Mouse (Mus musculus) kidney, adult 2 months (tissue): ENCODE data around the gene Sorcs2. TPM values are rescaled to one million over a fixed set of nuclear protein-coding genes. Genes with fewer than 3 reads are reported as not detected.
A peak's percentile ranks its signal among the peaks of the same experiment; 100 is the strongest.

Experiments
- DNase-seq: peaks from one replicate; pipeline ENCODE4 v3.0.0; 2021
- H3K27ac ChIP-seq: fragments of 200-500 bp; 2 replicates; pipeline ENCODE4 v1.5.1; 2012; ENCODE audit warnings: low read depth, low read length, control low read depth, inconsistent platforms; ENCODE audit not compliant: insufficient read depth
- H3K27me3 ChIP-seq: fragments of 200-500 bp; replicated peaks from 2 replicates; pipeline ENCODE4 v1.6.1; 2012; ENCODE audit warnings: mild to moderate bottlenecking, moderate library complexity, low read length, inconsistent platforms; ENCODE audit not compliant: control insufficient read depth, insufficient read depth
- H3K36me3 ChIP-seq: fragments of 200-500 bp; 2 replicates; pipeline ENCODE4 v1.6.1; 2012; ENCODE audit warnings: mild to moderate bottlenecking, moderate library complexity, low read length, inconsistent platforms; ENCODE audit not compliant: control insufficient read depth, insufficient read depth
- H3K4me1 ChIP-seq: fragments of 200-500 bp; 2 replicates; pipeline ENCODE4 v1.6.1; 2011; ENCODE audit warnings: low read length; ENCODE audit not compliant: control insufficient read depth, insufficient read depth
- H3K4me3 ChIP-seq: fragments of 200-500 bp; 2 replicates; pipeline ENCODE4 v1.5.1; 2011; ENCODE audit warnings: mild to moderate bottlenecking, low read depth, low read length, control low read depth; ENCODE audit not compliant: insufficient read depth
- CTCF ChIP-seq: fragments of 200-500 bp; conservative IDR thresholded peaks from 2 replicates; pipeline ENCODE4 v1.5.1; 2011; ENCODE audit warnings: low read depth, mild to moderate bottlenecking, control low read depth, low read length, moderate library complexity, mixed read lengths; ENCODE audit not compliant: insufficient read depth, insufficient read length
- POLR2A ChIP-seq: fragments of 200-500 bp; IDR thresholded peaks from one replicate; pipeline ENCODE4 v1.6.1; 2011; ENCODE audit warnings: low read depth, low read length, control low read depth
- WGBS: fragments of 180-500 bp; shearing (Covaris S2); methylation state at CpG from one replicate; pipeline ENCODE4 v1.1.7; 2018; 5-methylcytosine and 5-hydroxymethylcytosine counted together
- polyA plus RNA-seq: library from polyadenylated mRNA; depleted of rRNA; stranded (reverse); fragments of >200 nt; gene quantifications from 2 replicates; pipeline ENCODE4 v1.2.3, GENCODE M21; 2012

The Sorcs2 gene
- polyA plus RNA-seq, 1 experiment: 1.9 TPM

GRCm38 (mm10) chr5:36226296-36226695 lies 171.6 kb downstream of the Sorcs2 start:
- no peaks in the 10 kb centered on the region for H3K27me3 ChIP-seq
- no peaks in the 10 kb centered on the region for H3K4me1 ChIP-seq
- 40% methylated on average over 11 of the region's 11 CpGs for WGBS
- DNase-seq: no peak
- TF ChIP-seq POLR2A (no peak), CTCF (no peak)
- no peak overlapping the region for H3K27ac ChIP-seq
- H3K4me3 ChIP-seq: no peak overlapping the region
- H3K36me3 ChIP-seq: no peaks in the 10 kb centered on the region

GRCm38 (mm10) chr5:36225855-36226254 lies 172.1 kb downstream of the Sorcs2 start:
- no peaks in the 10 kb centered on the region for H3K27me3 ChIP-seq
- H3K36me3 ChIP-seq: no peaks in the 10 kb centered on the region
- no peak overlapping the region for H3K4me3 ChIP-seq
- H3K27ac ChIP-seq: no peak overlapping the region
- 73% methylated on average over 7 of the region's 7 CpGs for WGBS
- DNase-seq: no peak
- H3K4me1 ChIP-seq: no peaks in the 10 kb centered on the region
- TF ChIP-seq CTCF (no peak), POLR2A (no peak)

- TF ChIP-seq POLR2A: no peak
- TF ChIP-seq CTCF: peak; percentile 73
- no peak overlapping the region for H3K27ac ChIP-seq
- DNase-seq: peak; percentile 39
- H3K4me3 ChIP-seq: no peak overlapping the region
- H3K27me3 ChIP-seq: no peaks in the 10 kb centered on the region
- H3K36me3 ChIP-seq: no peaks in the 10 kb centered on the region
- H3K4me1 ChIP-seq: no peaks in the 10 kb centered on the region
- 67% methylated on average over 6 of the region's 6 CpGs for WGBS
These were observed 174.2 kb downstream of the Sorcs2 start for GRCm38 (mm10) chr5:36223787-36224186.

GRCm38 (mm10) chr5:36220626-36221025 lies 177.3 kb downstream of the Sorcs2 start:
- DNase-seq: no peak
- Histone ChIP-seq H3K36me3 (no peaks in the 10 kb centered on the region), H3K4me3 (no peak overlapping the region), H3K27ac (no peak overlapping the region), H3K4me1 (no peaks in the 10 kb centered on the region), H3K27me3 (no peaks in the 10 kb centered on the region)
- TF ChIP-seq CTCF: no peak
- TF ChIP-seq POLR2A: no peak
- WGBS: 76% methylated on average over 6 of the region's 6 CpGs

- Histone ChIP-seq H3K4me3 (no peak overlapping the region), H3K4me1 (no peaks in the 10 kb centered on the region), H3K27ac (no peak overlapping the region), H3K27me3 (no peaks in the 10 kb centered on the region), H3K36me3 (no peaks in the 10 kb centered on the region)
- TF ChIP-seq CTCF: no peak
- no peak for TF ChIP-seq POLR2A
- whole genome bisulfite sequencing: 86% methylated on average over 4 of the region's 4 CpGs
- no peak for DNase-seq
These were observed 177.8 kb downstream of the Sorcs2 start for GRCm38 (mm10) chr5:36220105-36220504.

GRCm38 (mm10) chr5:36213310-36213709 lies 184.6 kb downstream of the Sorcs2 start:
- TF ChIP-seq CTCF: no peak
- no peak for TF ChIP-seq POLR2A
- peak; percentile 2 for DNase-seq
- 68% methylated on average over 10 of the region's 10 CpGs for WGBS
- Histone ChIP-seq H3K4me1 (no peaks in the 10 kb centered on the region), H3K4me3 (no peak overlapping the region), H3K27ac (no peak overlapping the region), H3K27me3 (no peaks in the 10 kb centered on the region), H3K36me3 (no peaks in the 10 kb centered on the region)

GRCm38 (mm10) chr5:36208803-36209202 lies 189.1 kb downstream of the Sorcs2 start:
- H3K4me1 ChIP-seq: no peaks in the 10 kb centered on the region
- no peak for TF ChIP-seq CTCF
- TF ChIP-seq POLR2A: no peak
- H3K36me3 ChIP-seq: no peaks in the 10 kb centered on the region
- WGBS: 80% methylated on average over 3 of the region's 3 CpGs
- H3K27me3 ChIP-seq: no peaks in the 10 kb centered on the region
- no peak for DNase-seq
- H3K4me3 ChIP-seq: no peak overlapping the region
- H3K27ac ChIP-seq: no peak overlapping the region

- TF ChIP-seq CTCF: no peak
- Histone ChIP-seq H3K4me1 (no peaks in the 10 kb centered on the region), H3K27me3 (no peaks in the 10 kb centered on the region), H3K27ac (no peak overlapping the region), H3K36me3 (no peaks in the 10 kb centered on the region), H3K4me3 (no peak overlapping the region)
- 77% methylated on average over 11 of the region's 11 CpGs for WGBS
- DNase-seq: no peak
These were observed 192.5 kb downstream of the Sorcs2 start for GRCm38 (mm10) chr5:36205397-36205796.
